Mouse (Mus musculus) liver, embryonic 11.5 days (tissue): ENCODE data around the gene Prap1. TPM values are rescaled to one million over a fixed set of nuclear protein-coding genes. Genes with fewer than 3 reads are reported as not detected.
A peak's percentile ranks its signal among the peaks of the same experiment; 100 is the strongest.

Experiments used
- ATAC-seq: fragments of 200-750 bp; cut with Nextera tagmentation; replicated peaks from 2 replicates; pipeline ENCODE4 v1.8.0; 2017; ENCODE audit warnings: moderate number of reproducible peaks, mild to moderate bottlenecking, moderate TSS enrichment, moderate library complexity; ENCODE audit not compliant: low FRiP score
- DNase-seq: peaks from one replicate; pipeline ENCODE4 v3.0.0-alpha.2; 2017; ENCODE audit warnings: low spot score
- H3K27ac ChIP-seq: fragments of 300-500 bp; sonication (generic); 2 replicates; pipeline ENCODE4 v1.5.1; 2014; ENCODE audit warnings: mild to moderate bottlenecking, low read depth, low read length, control low read depth
- H3K27me3 ChIP-seq: fragments of 300-500 bp; sonication (generic); replicated peaks from 2 replicates; pipeline ENCODE4 v1.6.1; 2014; ENCODE audit warnings: low read length, mixed read lengths; ENCODE audit not compliant: control insufficient read depth, insufficient read depth
- H3K36me3 ChIP-seq: fragments of 300-500 bp; sonication (generic); 2 replicates; pipeline ENCODE4 v1.6.1; 2014; ENCODE audit warnings: mild to moderate bottlenecking, low read length, moderate library complexity, mixed read lengths; ENCODE audit not compliant: control insufficient read depth, insufficient read depth
- H3K4me1 ChIP-seq: fragments of 300-500 bp; sonication (generic); replicated peaks from 2 replicates; pipeline ENCODE4 v1.6.1; 2014; ENCODE audit warnings: low read length, mixed read lengths; ENCODE audit not compliant: control insufficient read depth, insufficient read depth
- H3K4me2 ChIP-seq: fragments of 300-500 bp; sonication (generic); 2 replicates; pipeline ENCODE4 v1.6.1; 2014; ENCODE audit warnings: mild to moderate bottlenecking, control low read depth, moderate library complexity
- H3K4me3 ChIP-seq: fragments of 300-500 bp; sonication (generic); 2 replicates; pipeline ENCODE4 v1.5.1; 2014; ENCODE audit warnings: low read depth, low read length, control low read depth
- H3K9ac ChIP-seq: fragments of 300-500 bp; sonication (generic); 2 replicates; pipeline ENCODE4 v1.6.1; 2014; ENCODE audit warnings: low read depth, low read length, control low read depth
- H3K9me3 ChIP-seq: fragments of 300-500 bp; sonication (generic); 2 replicates; pipeline ENCODE4 v1.6.1; 2016; ENCODE audit warnings: low read length, inconsistent platforms, mixed read lengths; ENCODE audit not compliant: control insufficient read depth
- WGBS: fragments of 180-500 bp; shearing (Covaris S2); extraction: QIAGEN DNeasy Blood & Tissue Kit; methylation state at CpG from one replicate; pipeline ENCODE4 v1.1.7; 2014; 5-methylcytosine and 5-hydroxymethylcytosine counted together
- polyA plus RNA-seq: library from polyadenylated mRNA; unstranded; fragments of >200 nt; fragmentation: Nextera tagmentation; extraction: Ambion mirVana; gene quantifications from 2 replicates; pipeline ENCODE4 v1.2.1, GENCODE M21; 2014

Gene Prap1
- polyA plus RNA-seq, result not detected in 2 replicates

DNA sequence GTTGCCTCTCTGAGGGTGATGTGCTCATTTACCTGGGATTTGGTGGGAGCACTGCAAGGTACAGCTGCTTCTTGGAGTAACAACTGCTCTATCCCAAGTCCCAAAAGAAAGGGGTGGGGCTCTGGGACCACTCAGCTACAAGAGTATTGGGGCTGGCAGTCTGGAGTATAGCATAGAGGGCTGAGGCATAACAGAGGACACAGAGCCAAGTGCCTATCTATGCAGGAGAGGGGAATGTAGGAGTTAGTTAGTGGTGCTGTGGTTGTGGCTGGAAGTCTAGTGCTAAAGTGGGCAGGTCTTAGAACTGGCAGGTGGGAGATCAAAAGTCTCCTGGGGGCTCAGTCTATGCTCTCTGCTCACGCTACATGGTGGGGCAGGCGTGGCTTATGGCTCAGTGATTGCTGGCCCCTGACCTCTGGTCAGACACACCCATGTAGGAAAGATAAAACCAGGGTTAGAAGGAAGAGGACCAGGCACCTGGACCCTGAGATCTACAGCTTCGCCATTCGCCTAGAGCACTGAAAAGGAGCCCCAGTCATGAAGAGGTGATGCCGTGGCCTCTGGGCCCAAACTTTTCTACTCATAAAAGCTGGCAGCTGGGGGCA lies at the start of gene Prap1:
Prap1 (plus strand) TSS at position 472 of the 605 bp plus-strand sequence.
- no peak within 1 kb of the TSS for H3K9ac ChIP-seq
- no peak within 1 kb of the TSS for H3K4me3 ChIP-seq
- DNase-seq (no peak), ATAC-seq (no peak)
- H3K36me3 ChIP-seq, result no peaks in the 10 kb centered on the region
- no peak within 1 kb of the TSS for H3K27ac ChIP-seq
- H3K4me2 ChIP-seq, result no peak within 1 kb of the TSS
- WGBS, result 69% methylated on average over 5 of the region's 5 CpGs
- H3K9me3 ChIP-seq, result no peaks in the 10 kb centered on the region
- H3K27me3 ChIP-seq, result no peaks in the 10 kb centered on the region
- H3K4me1 ChIP-seq, result no peaks in the 10 kb centered on the region

DNA sequence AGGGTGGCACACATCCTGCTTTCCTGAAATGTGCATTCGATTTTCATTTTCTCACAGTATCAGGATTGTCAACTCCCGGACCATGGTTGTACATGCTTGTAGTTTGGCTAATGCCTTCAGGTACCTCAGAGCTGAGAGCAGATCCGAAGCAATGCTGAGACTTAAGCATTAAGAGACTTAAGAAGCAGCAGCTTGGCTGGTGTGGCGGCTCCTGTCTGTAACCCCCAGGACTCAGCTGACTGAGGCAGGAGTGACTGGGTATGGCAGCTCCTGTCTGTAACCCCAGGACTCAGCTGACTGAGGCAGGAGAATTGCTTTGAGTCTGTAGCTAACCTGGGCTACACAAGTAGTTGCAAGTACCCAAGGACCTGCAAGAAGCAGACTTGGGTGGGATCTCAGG lies 47.6 kb upstream of the Prap1 start:
- Histone ChIP-seq H3K9ac (no peak overlapping the region), H3K36me3 (no peaks in the 10 kb centered on the region), H3K27me3 (peaks cover 58% of the 10 kb centered on the region), H3K4me2 (no peak overlapping the region), H3K9me3 (no peaks in the 10 kb centered on the region), H3K4me1 (peaks cover 4% of the 10 kb centered on the region; the same call in 1 of the 2 replicates), H3K4me3 (no peak overlapping the region), H3K27ac (no peak overlapping the region)
- WGBS, result 62% methylated on average over 4 of the region's 4 CpGs
- no peak for ATAC-seq
- DNase-seq, result no peak

DNA sequence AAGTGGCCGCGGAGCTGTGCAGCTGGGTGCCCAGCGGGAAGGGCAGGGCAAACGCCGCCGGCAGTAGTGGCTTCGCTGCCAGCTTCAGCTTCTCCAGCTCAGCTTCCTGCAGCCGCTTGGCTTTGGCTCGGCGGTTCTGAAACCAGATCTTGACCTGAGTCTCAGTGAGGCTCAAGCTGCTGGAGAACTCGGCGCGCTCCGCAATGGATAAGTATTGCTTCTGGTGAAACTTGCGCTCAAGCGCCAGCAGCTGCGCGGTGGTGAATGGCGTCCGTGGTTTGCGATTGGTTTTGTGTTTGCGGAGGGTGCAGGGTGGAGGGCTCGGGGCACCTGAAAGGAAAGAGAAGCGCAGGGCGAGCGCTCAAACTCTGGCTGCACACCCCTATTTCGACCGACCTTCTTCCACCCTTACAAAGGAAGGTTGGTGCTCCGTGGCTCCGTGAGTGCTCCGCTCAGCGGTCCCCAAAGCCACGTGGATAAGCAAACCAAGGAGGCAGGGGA lies 45.3 kb upstream of the Prap1 start:
- Histone ChIP-seq H3K9me3 (no peaks in the 10 kb centered on the region), H3K4me2 (peak overlapping the region; percentile 66), H3K27ac (no peak overlapping the region), H3K4me1 (peaks cover 4% of the 10 kb centered on the region; the same call in 1 of the 2 replicates), H3K9ac (no peak overlapping the region), H3K27me3 (peaks cover 79% of the 10 kb centered on the region), H3K4me3 (peak overlapping the region; percentile 23), H3K36me3 (no peaks in the 10 kb centered on the region)
- ATAC-seq (no peak), DNase-seq (peak; percentile 45)
- 2% methylated on average over 33 of the region's 33 CpGs for WGBS

DNA sequence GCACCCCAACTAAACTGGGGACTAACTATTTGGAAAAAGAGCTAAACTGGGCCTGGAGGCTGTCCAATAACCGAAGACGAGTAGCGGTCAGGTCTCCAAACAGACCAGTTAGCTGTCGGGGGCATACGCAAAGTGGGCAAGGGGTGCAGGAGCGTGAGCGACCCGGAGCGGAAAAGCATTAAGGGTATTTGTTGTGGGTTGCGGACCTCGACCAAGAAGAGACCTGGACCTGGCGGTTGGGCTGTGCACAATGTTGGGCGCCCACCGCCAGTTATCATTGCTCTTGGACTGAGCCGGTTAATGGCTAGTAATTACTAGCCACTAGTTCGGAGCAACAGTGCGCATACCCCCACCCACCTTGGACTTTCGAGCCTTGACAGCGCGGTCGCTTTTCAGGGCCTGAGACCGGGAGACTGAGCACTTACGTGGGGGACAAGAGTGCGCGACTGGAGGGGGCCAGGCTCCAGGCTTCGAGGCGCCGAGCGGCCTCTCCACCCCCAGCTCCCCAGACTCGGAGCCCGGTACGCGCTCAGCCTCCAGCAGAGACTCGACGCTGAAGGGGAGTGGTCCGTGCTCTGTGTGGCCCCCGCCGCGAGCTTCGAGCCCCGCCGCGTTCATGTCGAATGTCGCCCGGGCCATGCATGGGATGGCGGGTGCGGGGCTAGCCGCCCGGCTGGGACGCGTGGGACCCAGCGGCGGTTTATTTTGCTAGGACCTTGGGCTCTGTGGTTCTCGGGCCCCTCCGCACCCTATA lies 44.7 kb upstream of the Prap1 start, which contains the start of gene Msx3:
Msx3 (minus strand) TSS at position 729 of the 754 bp plus-strand sequence.
- 0 out of 2 replicates have a peak, but pooled peaks have one; percentile 29 for ATAC-seq
- DNase-seq, result no peak
- Histone ChIP-seq H3K9ac (no peak within 1 kb of the TSS), H3K4me1 (peaks cover 4% of the 10 kb centered on the region; the same call in 1 of the 2 replicates), H3K27me3 (peaks cover 86% of the 10 kb centered on the region), H3K36me3 (no peaks in the 10 kb centered on the region), H3K9me3 (no peaks in the 10 kb centered on the region), H3K27ac (no peak within 1 kb of the TSS), H3K4me2 (peak within 1 kb of the TSS; percentile 66), H3K4me3 (peak within 1 kb of the TSS; percentile 43)
- 3% methylated on average over 56 of the region's 56 CpGs for WGBS

DNA sequence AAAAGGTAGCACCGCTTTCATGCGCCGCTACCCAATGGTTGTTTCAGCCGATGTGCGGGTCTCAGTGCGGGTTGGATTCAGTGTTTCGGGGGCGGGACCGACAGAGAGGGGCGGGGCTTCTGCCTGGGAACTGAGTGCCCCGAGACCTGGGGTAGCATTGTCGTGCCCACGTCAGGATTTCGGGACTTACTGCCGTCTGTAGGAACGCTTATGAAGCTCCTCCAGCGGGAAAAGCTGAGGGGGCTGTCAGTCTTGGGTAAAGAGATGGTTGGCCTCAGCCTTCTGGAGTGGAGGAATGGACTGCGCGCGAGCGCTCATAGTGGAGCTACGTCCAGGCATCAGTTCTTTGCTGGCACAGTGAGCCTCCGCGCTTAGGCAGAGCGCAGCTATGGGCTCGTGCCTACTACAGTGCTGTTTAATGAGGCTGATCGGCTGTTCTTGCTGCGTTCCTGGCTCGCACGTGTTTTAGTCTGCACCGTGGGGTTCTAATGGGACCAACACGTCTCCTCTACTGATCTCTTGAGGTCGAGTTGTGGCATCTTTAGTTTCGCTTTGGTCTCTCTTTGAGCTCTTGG lies 44.0 kb upstream of the Prap1 start:
- Histone ChIP-seq H3K9me3 (no peaks in the 10 kb centered on the region), H3K9ac (no peak overlapping the region), H3K36me3 (no peaks in the 10 kb centered on the region), H3K4me2 (peak overlapping the region; percentile 66), H3K4me3 (peak overlapping the region; percentile 43), H3K27ac (no peak overlapping the region), H3K27me3 (peaks cover 86% of the 10 kb centered on the region), H3K4me1 (peaks cover 4% of the 10 kb centered on the region; the same call in 1 of the 2 replicates)
- ATAC-seq, result peak; percentile 33; the same call in 1 of the 2 replicates
- WGBS, result 2% methylated on average over 34 of the region's 34 CpGs
- DNase-seq, result peak; percentile 41

DNA sequence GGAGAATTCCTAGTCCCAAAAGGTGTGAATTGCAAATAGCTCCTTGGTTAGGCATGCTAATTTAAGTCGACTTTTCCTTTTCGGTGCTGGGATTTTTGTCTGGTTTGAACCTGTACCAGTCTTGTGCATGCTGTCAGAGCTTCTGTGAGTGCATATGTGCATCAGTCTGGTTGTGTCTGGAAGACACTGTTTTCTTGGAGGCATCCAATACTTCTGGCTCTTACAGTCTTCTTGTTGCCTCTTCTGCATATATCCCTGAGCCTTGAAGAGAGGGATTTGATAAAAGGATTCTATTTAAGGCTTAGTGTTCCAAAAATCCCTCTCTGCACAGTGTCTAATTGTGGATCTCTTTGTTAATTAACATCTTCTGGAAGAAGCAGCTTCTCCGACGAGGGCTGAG lies 39.1 kb upstream of the Prap1 start:
- no peak overlapping the region for H3K4me2 ChIP-seq
- ATAC-seq (no peak), DNase-seq (no peak)
- H3K27me3 ChIP-seq, result peaks cover 82% of the 10 kb centered on the region
- 65% methylated on average over 4 of the region's 4 CpGs for WGBS
- H3K27ac ChIP-seq, result no peak overlapping the region
- no peak overlapping the region for H3K9ac ChIP-seq
- H3K4me1 ChIP-seq, result 0 out of 2 replicates have a peak, but pooled peaks cover 1% of the 10 kb centered on the region
- no peak overlapping the region for H3K4me3 ChIP-seq
- H3K9me3 ChIP-seq, result no peaks in the 10 kb centered on the region
- H3K36me3 ChIP-seq, result no peaks in the 10 kb centered on the region

DNA sequence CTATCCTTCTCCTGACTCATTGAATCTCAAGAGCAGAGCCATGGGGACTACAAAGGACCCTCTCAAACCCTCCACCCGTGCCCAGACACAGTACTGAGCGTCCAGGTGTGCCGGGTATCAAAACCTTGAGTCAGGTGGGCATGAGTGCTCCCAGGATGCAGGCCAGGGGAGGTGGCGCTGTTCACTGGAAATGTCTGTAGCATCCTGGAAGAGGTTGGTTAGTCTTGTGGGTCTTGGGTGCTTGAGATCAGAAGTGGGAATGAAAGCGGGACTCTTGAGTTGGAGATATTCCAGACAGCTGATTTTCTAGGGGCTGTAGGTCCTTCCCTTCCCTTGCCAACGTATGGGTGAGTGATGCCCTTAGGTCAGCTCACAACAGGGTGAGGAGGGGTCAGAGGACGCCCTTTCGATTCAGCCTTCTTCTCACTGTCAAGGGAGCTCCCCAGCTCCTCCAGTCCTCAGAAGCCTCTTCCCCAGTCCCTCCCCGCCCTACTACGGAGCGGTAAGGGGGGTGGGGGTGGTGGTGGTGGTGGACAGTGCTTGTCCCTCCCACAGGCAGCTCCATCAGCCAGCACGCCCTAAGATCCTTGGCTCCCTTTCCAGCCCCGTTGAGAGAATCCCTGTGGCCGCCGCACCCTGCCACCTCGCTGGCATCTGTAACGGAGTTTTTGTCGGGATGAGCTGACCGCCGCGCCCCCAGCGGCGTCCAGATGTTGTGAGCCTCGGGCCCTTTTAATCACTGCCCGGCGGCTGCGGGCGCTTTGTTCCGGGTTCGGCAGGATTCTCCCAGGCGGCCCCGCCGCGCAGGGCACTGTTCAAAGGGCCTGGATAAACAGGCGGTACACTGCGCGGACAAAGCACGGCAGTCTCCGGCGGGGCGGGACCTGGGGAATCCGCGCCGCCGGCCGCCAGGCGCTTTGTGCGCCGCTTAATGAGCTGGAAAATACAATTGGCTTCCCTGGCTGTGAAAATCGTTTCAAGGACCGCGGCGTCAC lies 35.5 kb upstream of the Prap1 start:
- DNase-seq (peak; percentile 59), ATAC-seq (no peak)
- Histone ChIP-seq H3K9ac (no peak overlapping the region), H3K9me3 (no peaks in the 10 kb centered on the region), H3K4me1 (no peaks in the 10 kb centered on the region; the same call in 1 of the 2 replicates), H3K27me3 (peaks cover 84% of the 10 kb centered on the region), H3K4me3 (peak overlapping the region; percentile 46), H3K4me2 (peak overlapping the region; percentile 58), H3K27ac (no peak overlapping the region), H3K36me3 (no peaks in the 10 kb centered on the region)
- 4% methylated on average over 53 of the region's 53 CpGs for WGBS

DNA sequence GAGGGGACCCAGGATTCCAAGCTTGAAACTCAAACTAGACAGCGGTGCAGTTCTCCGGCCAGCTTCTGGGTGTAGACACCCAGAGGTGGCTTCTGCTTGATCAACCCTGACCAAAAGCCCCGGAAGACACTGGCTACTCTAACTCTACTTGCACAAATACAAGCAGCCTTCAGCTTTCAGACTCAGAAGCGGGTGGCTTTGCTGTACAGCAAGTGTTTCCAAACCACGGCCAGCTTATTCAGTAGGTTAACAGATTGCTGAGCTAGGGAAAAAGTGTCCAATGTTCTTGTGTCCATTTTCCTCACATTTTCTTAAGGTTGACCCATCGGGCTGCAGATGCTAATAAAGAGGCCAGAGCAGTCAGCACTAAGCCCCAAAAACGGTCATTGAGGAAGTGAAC lies 34.7 kb upstream of the Prap1 start:
- 22% methylated on average over 7 of the region's 7 CpGs for WGBS
- H3K9ac ChIP-seq, result no peak overlapping the region

More for the DNA sequence above, 34.7 kb upstream of the Prap1 start:
- DNase-seq, result no peak
- Histone ChIP-seq H3K36me3 (no peaks in the 10 kb centered on the region), H3K9me3 (no peaks in the 10 kb centered on the region), H3K27ac (no peak overlapping the region), H3K4me2 (peak overlapping the region; percentile 58), H3K4me1 (no peaks in the 10 kb centered on the region; the same call in 1 of the 2 replicates), H3K4me3 (peak overlapping the region; percentile 46), H3K27me3 (peaks cover 82% of the 10 kb centered on the region)
- no peak for ATAC-seq
